Mouse (Mus musculus) C2C12 (cell line): Measurements from ENCODE around the gene Ostc. TPM values are rescaled to one million over a fixed set of nuclear protein-coding genes. Genes with fewer than 3 reads are reported as not detected.

Source experiments
- H3K27me3 ChIP-seq: one replicate; pipeline ENCODE4 v1.6.1; 2011; ENCODE audit not compliant: control insufficient read depth, insufficient read depth, insufficient read length
- H3K36me3 ChIP-seq: one replicate; pipeline ENCODE4 v1.6.1; 2011; ENCODE audit not compliant: control insufficient read depth, insufficient read depth
- H3K4me3 ChIP-seq: one replicate; pipeline ENCODE4 v1.5.1; 2011; ENCODE audit warnings: mild to moderate bottlenecking, control low read depth; ENCODE audit not compliant: poor library complexity, insufficient read depth, severe bottlenecking
- H3K79me2 ChIP-seq: one replicate; pipeline ENCODE4 v1.6.1; 2011; ENCODE audit not compliant: control insufficient read depth, insufficient read depth
- H3K79me3 ChIP-seq: one replicate; pipeline ENCODE4 v1.6.1; 2011; ENCODE audit warnings: low read depth, control low read depth
- H3ac ChIP-seq: one replicate; pipeline ENCODE3; 2011; ENCODE audit warnings: low read depth; ENCODE audit not compliant: control insufficient read depth, insufficient read length
- CEBPB ChIP-seq: IDR thresholded peaks from one replicate; pipeline ENCODE4 v1.6.1; 2011; ENCODE audit warnings: low read depth, mild to moderate bottlenecking, control low read depth, moderate library complexity
- CTCF ChIP-seq: IDR thresholded peaks from one replicate; pipeline ENCODE4 v1.5.1; 2011; ENCODE audit not compliant: control insufficient read depth, insufficient read depth, insufficient read length
- FOSL1 ChIP-seq: IDR thresholded peaks from one replicate; pipeline ENCODE4 v1.8.0; 2011; ENCODE audit warnings: mild to moderate bottlenecking, low read length; ENCODE audit not compliant: poor library complexity, insufficient read depth, severe bottlenecking
- MAX ChIP-seq: IDR thresholded peaks from one replicate; pipeline ENCODE4 v1.6.1; 2011; ENCODE audit warnings: mild to moderate bottlenecking, control low read depth
- MYOD1 ChIP-seq: IDR thresholded peaks from one replicate; pipeline ENCODE4 v1.6.1; 2011; ENCODE audit warnings: low read depth; ENCODE audit not compliant: control insufficient read depth, insufficient read length
- MYOG ChIP-seq: IDR thresholded peaks from one replicate; pipeline ENCODE4 v1.6.1; 2011; ENCODE audit not compliant: control insufficient read depth, insufficient read length; ENCODE audit errors: extremely low read depth
- USF1 ChIP-seq: IDR thresholded peaks from one replicate; pipeline ENCODE4 v1.6.1; 2011; ENCODE audit warnings: low read depth, mild to moderate bottlenecking, control low read depth, moderate library complexity
- long read RNA-seq, 2 experiments: library from polyadenylated mRNA; unstranded; transcript quantifications; one replicate each; pipeline ENCODE4 v2.0.0; 2019 to 2020
- polyA plus RNA-seq: library from polyadenylated mRNA; unstranded; fragments of >200 nt; fragmentation: generic; extraction: Trizol; gene quantifications from one replicate; pipeline ENCODE4 v1.2.1, GENCODE M21; 2012; ENCODE audit warnings: missing spikeins

The Ostc gene
- polyA plus RNA-seq: 198 TPM
- long read RNA-seq, experiment 1, transcript Ostc-202 (1 exons, 704 nt): minor isoform, 5 of 198 reads
- long read RNA-seq, experiment 1, transcript Ostc-201 (4 exons, 1,067 nt): major isoform, 189 of 198 reads
- long read RNA-seq, experiment 1, partial matches to known transcripts: 4 of 198 reads
- long read RNA-seq, experiment 1, other reads (novel, unspliced or antisense): 0 of 198 reads
- long read RNA-seq, experiment 2, transcript Ostc-201 (4 exons, 1,067 nt): major isoform, 66 of 70 reads
- long read RNA-seq, experiment 2, partial matches to known transcripts: 3 of 70 reads
- long read RNA-seq, experiment 2, other reads (novel, unspliced or antisense): 1 of 70 reads

- Histone ChIP-seq H3K27me3 (no peaks in the 10 kb centered on the region), H3K4me3 (peak within 1 kb of the TSS; percentile 65), H3ac (peak within 1 kb of the TSS; percentile 99), H3K79me3 (peaks cover 32% of the 10 kb centered on the region), H3K36me3 (peaks cover 2% of the 10 kb centered on the region), H3K79me2 (peaks cover 51% of the 10 kb centered on the region)
- TF ChIP-seq MYOD1: no peak
- TF ChIP-seq MAX: peak; percentile 32
Measured at GRCm38 (mm10) chr3:130708967-130709924, at the start of gene Ostc. TSS of gene Ostc (minus strand) at chr3:130709444.

- Histone ChIP-seq H3K27me3 (peaks cover 7% of the 10 kb centered on the region), H3K4me3 (no peak overlapping the region), H3ac (no peak overlapping the region), H3K36me3 (no peaks in the 10 kb centered on the region), H3K79me3 (no peaks in the 10 kb centered on the region), H3K79me2 (no peaks in the 10 kb centered on the region)
- TF ChIP-seq MAX (no peak), CTCF (no peak), USF1 (no peak), FOSL1 (no peak), MYOD1 (no peak), MYOG (no peak)
Measured at GRCm38 (mm10) chr3:130758157-130758841, 49.1 kb upstream of the Ostc start.

GRCm38 (mm10) chr3:130757117-130757852 is 48.0 kb upstream of the Ostc start:
- TF ChIP-seq MAX: no peak
- no peak for TF ChIP-seq FOSL1
- H3K27me3 ChIP-seq: peaks cover 7% of the 10 kb centered on the region
- no peaks in the 10 kb centered on the region for H3K79me3 ChIP-seq
- H3K36me3 ChIP-seq: no peaks in the 10 kb centered on the region
- H3K4me3 ChIP-seq: no peak overlapping the region
- no peaks in the 10 kb centered on the region for H3K79me2 ChIP-seq
- H3ac ChIP-seq: no peak overlapping the region

- Histone ChIP-seq H3K79me2 (no peaks in the 10 kb centered on the region), H3K27me3 (peaks cover 19% of the 10 kb centered on the region), H3K79me3 (no peaks in the 10 kb centered on the region), H3K4me3 (no peak overlapping the region), H3ac (no peak overlapping the region), H3K36me3 (no peaks in the 10 kb centered on the region)
- TF ChIP-seq MYOD1 (no peak), CTCF (no peak), MYOG (no peak), FOSL1 (no peak), MAX (no peak), USF1 (no peak), CEBPB (no peak)
Measured at GRCm38 (mm10) chr3:130749206-130749605, 40.0 kb upstream of the Ostc start.

GRCm38 (mm10) chr3:130746673-130747619 is 37.7 kb upstream of the Ostc start:
- no peaks in the 10 kb centered on the region for H3K79me2 ChIP-seq
- no peak overlapping the region for H3ac ChIP-seq
- H3K27me3 ChIP-seq: peaks cover 16% of the 10 kb centered on the region
- H3K4me3 ChIP-seq: no peak overlapping the region
- H3K36me3 ChIP-seq: no peaks in the 10 kb centered on the region
- no peak for TF ChIP-seq CTCF
- TF ChIP-seq USF1: no peak
- no peak for TF ChIP-seq FOSL1
- no peak for TF ChIP-seq CEBPB
- TF ChIP-seq MYOD1: no peak
- no peak for TF ChIP-seq MAX
- TF ChIP-seq MYOG: no peak
- H3K79me3 ChIP-seq: no peaks in the 10 kb centered on the region
